Mouse (Mus musculus) lung, postnatal 0 days (tissue): Measurements from ENCODE around the gene Spsb4.

Experiments
- CTCF ChIP-seq: IDR thresholded peaks from 2 replicates; pipeline ENCODE4 v1.5.1; 2016; ENCODE audit warnings: antibody characterized with exemption, mild to moderate bottlenecking
- EP300 ChIP-seq: IDR thresholded peaks from 2 replicates; pipeline ENCODE4 v1.6.1; 2016; ENCODE audit warnings: antibody characterized with exemption, mild to moderate bottlenecking, control low read depth

- TF ChIP-seq EP300 (no peak), CTCF (no peak)
These were observed 5.5 kb downstream of the Spsb4 start for GRCm38 (mm10) chr9:97013153-97013552.
